Mouse (Mus musculus): ENCODE data around the gene Cyb5d2. TPM values are rescaled to one million over a fixed set of nuclear protein-coding genes. Genes with fewer than 3 reads are reported as not detected.
"Not testable (repeated sequence)": the region's sequence is repeated elsewhere in the genome, so short reads cannot be mapped to it uniquely, and the experiment has no call there.

The Cyb5d2 gene
- polyA plus RNA-seq, 1 experiment: 5.6 TPM

DNA sequence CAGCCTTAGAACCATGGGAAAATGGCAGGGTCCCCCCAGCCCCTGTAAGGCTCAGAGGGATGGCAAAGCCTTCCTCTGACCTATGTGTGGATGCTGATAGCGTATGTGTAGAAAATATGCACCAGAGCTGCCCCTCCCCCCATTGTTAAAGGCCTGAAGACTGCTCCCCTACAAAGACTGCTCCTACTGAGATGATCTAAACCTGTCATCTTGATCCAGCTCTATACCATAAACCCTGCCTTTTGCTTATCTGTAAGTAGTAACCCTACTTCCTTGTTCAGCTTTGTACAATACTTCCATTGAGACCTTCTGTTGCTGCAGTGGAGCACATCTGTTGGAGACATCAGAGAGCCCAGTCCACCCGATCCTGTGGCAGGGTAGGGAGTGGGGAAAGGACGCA lies 9.3 kb upstream of the Cyb5d2 start:
- DNase-seq (ENCODE audit: low read depth): no peak
- no peak for TF ChIP-seq CTCF (IDR thresholded peaks at IDR 0.05; ENCODE audit: borderline replicate concordance, extremely low read depth, insufficient read depth, insufficient read length)
- TF ChIP-seq POLR2A (IDR thresholded peaks at IDR 0.05; ENCODE audit: borderline replicate concordance, extremely low read depth, insufficient read depth, insufficient read length, poor library complexity, severe bottlenecking): no peak

DNA sequence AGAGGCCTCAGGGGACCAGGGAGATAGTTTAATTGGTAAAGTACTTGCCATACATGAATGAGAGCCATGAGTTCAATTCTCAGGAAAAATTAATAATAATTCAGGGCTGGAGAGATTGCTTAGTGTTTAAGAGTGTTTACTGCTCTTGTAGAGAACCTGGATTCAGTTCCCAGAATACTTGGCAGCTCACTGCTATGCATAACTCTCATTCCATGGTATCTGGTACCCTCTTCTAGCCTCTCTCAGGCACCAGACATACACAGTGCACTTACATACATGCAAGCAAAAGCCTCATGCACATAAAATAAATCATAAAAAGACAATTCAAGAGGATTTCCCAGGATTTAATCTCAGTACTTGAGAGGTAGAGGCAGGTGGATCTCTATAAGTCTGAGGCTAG lies 8.6 kb upstream of the Cyb5d2 start:
- TF ChIP-seq CTCF (IDR thresholded peaks at IDR 0.05; ENCODE audit: borderline replicate concordance, extremely low read depth, insufficient read depth, insufficient read length) (no peak), POLR2A (IDR thresholded peaks at IDR 0.05; ENCODE audit: borderline replicate concordance, extremely low read depth, insufficient read depth, insufficient read length, poor library complexity, severe bottlenecking) (no peak)
- DNase-seq (ENCODE audit: low read depth): no peak

DNA sequence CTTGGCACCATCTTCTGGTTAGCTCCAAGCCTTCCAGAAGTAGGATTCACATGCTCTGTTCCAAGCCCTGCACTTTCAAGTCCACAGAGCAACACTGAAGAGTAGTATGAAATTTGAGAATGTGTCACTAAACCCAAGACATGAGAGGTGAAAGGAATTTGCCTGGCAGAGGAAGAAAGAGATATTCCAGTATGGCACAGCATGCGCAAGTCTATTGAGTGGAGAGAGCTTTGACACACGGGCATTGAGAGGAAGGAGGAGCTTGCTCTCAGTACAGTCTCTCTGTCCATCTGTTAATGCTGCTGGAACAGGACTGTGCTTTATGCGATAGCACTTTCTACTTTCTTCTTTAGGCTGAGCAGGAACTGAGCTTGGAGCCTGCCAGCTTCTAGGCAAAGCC lies 7.1 kb upstream of the Cyb5d2 start:
- peak; percentile 9 for DNase-seq (ENCODE audit: low read depth)

DNA sequence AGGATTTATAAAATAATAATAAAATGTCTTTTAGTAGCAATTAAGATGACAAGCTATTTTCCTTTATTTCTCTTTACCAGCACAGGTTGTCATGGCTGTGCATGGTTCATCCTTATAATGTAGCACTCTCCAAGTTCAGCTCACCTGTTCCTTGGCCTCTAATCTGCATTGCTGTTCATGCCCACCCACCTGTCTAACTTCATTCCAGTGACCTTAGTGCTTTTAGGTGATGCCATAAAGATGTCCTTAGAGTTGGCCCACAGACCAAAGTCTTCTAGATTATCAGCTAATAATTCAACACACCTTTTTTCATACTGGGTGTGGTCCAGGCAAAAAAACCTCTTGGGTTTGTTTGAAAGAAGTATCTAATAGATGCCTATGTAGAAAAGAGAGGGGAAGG lies 5.2 kb upstream of the Cyb5d2 start:
- no peak for DNase-seq (ENCODE audit: low read depth)

More for the DNA sequence above, 7.1 kb upstream of the Cyb5d2 start:
- TF ChIP-seq POLR2A (IDR thresholded peaks at IDR 0.05; ENCODE audit: borderline replicate concordance, extremely low read depth, insufficient read depth, insufficient read length, poor library complexity, severe bottlenecking): no peak
- no peak for TF ChIP-seq CTCF (IDR thresholded peaks at IDR 0.05; ENCODE audit: borderline replicate concordance, extremely low read depth, insufficient read depth, insufficient read length)

DNA sequence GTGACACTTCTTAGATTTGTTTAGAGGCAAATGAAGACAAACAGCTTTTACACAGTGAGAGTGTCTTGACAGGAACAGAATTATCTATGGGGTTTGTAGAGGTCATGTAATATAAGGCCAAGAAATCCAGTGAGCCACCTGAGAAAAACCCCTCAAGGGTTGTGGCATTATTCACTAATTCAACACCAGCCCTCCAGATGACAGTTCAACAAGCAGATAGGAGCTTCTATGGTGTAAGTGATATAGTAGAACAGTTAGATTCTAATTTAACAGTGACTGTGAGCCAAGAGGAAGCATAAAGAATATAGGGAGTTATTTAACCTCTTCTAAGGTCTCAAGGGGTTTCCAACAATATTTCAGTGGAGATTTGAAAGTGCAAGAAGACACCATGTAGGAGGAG lies 2.2 kb upstream of the Cyb5d2 start:
- no peak for DNase-seq (ENCODE audit: low read depth)
- TF ChIP-seq POLR2A (IDR thresholded peaks at IDR 0.05; ENCODE audit: borderline replicate concordance, extremely low read depth, insufficient read depth, insufficient read length, poor library complexity, severe bottlenecking) (no peak), CTCF (IDR thresholded peaks at IDR 0.05; ENCODE audit: borderline replicate concordance, extremely low read depth, insufficient read depth, insufficient read length) (no peak)

More for the DNA sequence above, 5.2 kb upstream of the Cyb5d2 start:
- TF ChIP-seq POLR2A (IDR thresholded peaks at IDR 0.05; ENCODE audit: borderline replicate concordance, extremely low read depth, insufficient read depth, insufficient read length, poor library complexity, severe bottlenecking) (no peak), CTCF (IDR thresholded peaks at IDR 0.05; ENCODE audit: borderline replicate concordance, extremely low read depth, insufficient read depth, insufficient read length) (no peak)

DNA sequence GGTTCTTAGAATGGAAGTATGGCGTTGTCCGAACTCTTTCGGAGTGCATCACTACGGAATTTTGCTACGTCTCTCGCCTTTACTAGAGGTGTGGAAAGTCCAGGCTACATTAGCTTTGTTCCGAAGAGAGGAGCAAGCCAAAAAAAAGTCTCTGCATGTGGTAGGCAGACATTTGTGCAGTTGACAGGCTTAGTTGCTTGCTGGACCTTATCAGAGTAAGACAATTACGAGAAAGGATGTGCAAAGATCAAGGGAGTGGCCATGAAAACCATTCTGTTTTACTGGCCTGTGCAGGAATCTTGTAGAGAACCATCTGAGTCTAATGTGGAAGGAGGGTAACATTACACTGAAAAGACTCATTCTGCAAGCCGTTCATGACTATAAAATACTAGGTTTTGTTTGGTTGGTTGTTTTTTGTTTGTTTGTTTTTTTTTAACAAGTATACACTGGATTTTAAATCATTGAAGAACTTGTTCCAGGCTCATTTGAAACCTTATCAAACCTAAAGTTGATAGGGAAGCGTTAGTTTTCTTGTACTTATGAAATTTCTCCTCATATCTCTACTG lies 914 bp upstream of the Cyb5d2 start:
- DNase-seq (ENCODE audit: low read depth): no peak
- no peak for TF ChIP-seq POLR2A (IDR thresholded peaks at IDR 0.05; ENCODE audit: borderline replicate concordance, extremely low read depth, insufficient read depth, insufficient read length, poor library complexity, severe bottlenecking)
- TF ChIP-seq CTCF (IDR thresholded peaks at IDR 0.05; ENCODE audit: borderline replicate concordance, extremely low read depth, insufficient read depth, insufficient read length): no peak

DNA sequence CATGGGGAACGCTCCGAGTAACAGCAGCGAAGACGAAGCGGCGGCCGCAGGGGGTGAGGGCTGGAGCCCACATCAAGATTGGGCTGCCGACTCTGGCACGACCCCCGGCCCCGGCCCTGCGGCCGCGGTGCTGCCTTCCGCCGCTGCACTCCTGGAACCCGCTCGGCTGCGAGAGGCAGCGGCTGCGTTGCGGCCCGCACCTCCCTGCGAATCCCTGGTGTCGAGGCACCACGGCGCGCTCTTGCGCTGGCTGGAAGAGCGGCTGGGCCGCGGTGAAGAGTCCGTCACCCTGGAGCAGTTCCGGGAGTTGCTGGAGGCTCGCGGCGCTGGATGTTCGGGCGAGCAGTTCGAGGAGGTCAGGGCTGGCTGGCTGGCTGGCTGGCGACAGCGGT lies 350 bp upstream of the Cyb5d2 start:
- no peak for DNase-seq (ENCODE audit: low read depth)
- no peak for TF ChIP-seq CTCF (IDR thresholded peaks at IDR 0.05; ENCODE audit: borderline replicate concordance, extremely low read depth, insufficient read depth, insufficient read length)
- no peak for TF ChIP-seq POLR2A (IDR thresholded peaks at IDR 0.05; ENCODE audit: borderline replicate concordance, extremely low read depth, insufficient read depth, insufficient read length, poor library complexity, severe bottlenecking)

DNA sequence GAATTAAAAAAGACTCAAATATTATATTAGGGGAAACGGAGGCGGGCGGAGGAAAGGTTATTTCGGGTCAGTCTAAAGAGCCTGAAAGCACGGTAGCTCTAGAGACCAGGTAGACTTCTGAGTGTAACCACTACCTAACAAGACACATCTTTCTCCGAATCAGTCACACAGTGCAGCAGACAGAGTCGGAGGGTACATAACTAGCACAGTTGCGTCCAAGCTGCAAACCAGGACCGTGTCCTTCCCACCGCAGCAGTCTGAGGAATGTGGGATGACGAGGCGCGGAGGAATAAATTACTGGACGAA lies 840 bp downstream of the Cyb5d2 start:
- no peak for DNase-seq (ENCODE audit: low read depth)
- TF ChIP-seq POLR2A (IDR thresholded peaks at IDR 0.05; ENCODE audit: borderline replicate concordance, extremely low read depth, insufficient read depth, insufficient read length, poor library complexity, severe bottlenecking): no peak
- no peak for TF ChIP-seq CTCF (IDR thresholded peaks at IDR 0.05; ENCODE audit: borderline replicate concordance, extremely low read depth, insufficient read depth, insufficient read length)

DNA sequence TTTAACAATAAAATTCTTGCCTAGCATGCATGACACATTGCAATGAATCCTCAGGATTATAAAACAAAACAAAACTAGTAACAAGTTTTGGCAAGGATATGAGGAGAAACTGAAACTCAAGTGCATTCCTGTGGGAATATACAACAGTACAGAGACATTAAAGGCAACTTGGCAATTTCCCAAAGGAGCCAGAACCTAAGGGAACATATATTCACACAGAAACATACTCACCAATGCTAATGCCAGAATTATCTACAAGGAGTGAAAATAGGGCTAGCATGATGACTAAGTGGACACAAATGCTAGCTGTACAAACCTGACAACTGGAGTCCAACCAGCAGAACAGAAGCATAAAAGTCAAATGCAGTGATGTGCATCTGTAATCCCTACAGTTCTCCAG lies 3.9 kb downstream of the Cyb5d2 start:
- TF ChIP-seq CTCF (IDR thresholded peaks at IDR 0.05; ENCODE audit: borderline replicate concordance, extremely low read depth, insufficient read depth, insufficient read length) (no peak), POLR2A (IDR thresholded peaks at IDR 0.05; ENCODE audit: borderline replicate concordance, extremely low read depth, insufficient read depth, insufficient read length, poor library complexity, severe bottlenecking) (no peak)
- no peak for DNase-seq (ENCODE audit: low read depth)

DNA sequence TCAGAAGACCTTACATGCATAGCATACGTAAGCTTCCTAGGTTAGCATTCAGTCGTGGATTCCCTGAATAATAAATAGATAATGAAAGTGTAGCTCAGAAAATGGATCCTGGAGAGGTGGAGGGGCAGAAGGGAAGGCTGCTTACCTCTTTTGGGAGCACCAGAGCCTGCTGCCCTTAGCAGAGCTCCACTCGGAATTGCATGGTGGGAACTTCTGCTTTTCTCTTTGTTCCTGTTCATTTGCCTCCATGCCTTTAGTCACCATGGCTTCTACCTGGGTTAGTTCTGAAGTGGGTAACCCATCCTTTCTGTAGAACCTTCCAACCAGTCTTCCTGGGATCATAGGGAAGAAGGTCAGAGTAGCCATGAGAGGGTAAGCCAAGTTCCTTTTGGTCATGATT lies 13.4 kb downstream of the Cyb5d2 start:
- no peak for TF ChIP-seq CTCF (IDR thresholded peaks at IDR 0.05; ENCODE audit: borderline replicate concordance, extremely low read depth, insufficient read depth, insufficient read length)
- TF ChIP-seq POLR2A (IDR thresholded peaks at IDR 0.05; ENCODE audit: borderline replicate concordance, extremely low read depth, insufficient read depth, insufficient read length, poor library complexity, severe bottlenecking): no peak
- DNase-seq (ENCODE audit: low read depth): no peak

DNA sequence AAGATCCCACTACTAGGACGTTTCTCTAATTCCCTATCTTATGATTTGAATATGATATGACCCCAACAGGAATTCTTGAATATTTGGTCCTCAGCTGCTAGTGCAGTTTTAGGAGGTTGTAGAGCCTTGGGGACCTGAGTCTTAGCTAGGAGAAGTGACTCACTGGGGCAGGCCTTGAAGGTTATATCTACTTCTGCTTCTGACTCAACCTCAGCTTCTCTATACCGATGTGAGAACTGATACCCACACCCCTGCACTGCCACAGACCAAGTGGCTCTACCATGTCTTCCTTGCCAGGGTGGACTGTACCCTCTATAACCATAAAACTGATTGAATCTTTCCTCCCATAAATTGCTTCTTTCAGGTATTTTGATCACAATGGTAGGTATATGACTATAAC lies 13.8 kb downstream of the Cyb5d2 start:
- DNase-seq (ENCODE audit: low read depth): no peak
- TF ChIP-seq CTCF (IDR thresholded peaks at IDR 0.05; ENCODE audit: borderline replicate concordance, extremely low read depth, insufficient read depth, insufficient read length) (no peak), POLR2A (IDR thresholded peaks at IDR 0.05; ENCODE audit: borderline replicate concordance, extremely low read depth, insufficient read depth, insufficient read length, poor library complexity, severe bottlenecking) (no peak)

DNA sequence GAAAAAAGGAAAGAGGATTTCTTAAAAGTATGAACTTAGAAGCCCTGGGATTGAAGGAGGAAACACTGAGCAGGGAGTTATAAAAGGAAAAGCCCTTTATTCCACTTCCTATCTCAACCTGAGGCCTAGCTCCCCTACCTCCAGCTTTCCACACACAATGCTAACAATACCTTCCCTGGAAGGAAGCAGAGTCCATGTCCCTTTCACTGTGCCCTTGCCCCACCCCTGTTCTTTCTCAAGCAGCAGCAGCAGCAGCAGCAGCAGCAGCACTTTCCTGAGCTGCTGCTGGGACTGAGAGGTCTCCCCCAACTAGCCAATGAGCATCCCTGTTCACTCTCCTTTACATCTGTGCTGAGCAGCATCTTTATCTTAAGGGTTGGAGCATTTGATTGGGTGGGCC lies 17.0 kb downstream of the Cyb5d2 start:
- TF ChIP-seq POLR2A (IDR thresholded peaks at IDR 0.05; ENCODE audit: borderline replicate concordance, extremely low read depth, insufficient read depth, insufficient read length, poor library complexity, severe bottlenecking) (no peak), CTCF (IDR thresholded peaks at IDR 0.05; ENCODE audit: borderline replicate concordance, extremely low read depth, insufficient read depth, insufficient read length) (no peak)

DNA sequence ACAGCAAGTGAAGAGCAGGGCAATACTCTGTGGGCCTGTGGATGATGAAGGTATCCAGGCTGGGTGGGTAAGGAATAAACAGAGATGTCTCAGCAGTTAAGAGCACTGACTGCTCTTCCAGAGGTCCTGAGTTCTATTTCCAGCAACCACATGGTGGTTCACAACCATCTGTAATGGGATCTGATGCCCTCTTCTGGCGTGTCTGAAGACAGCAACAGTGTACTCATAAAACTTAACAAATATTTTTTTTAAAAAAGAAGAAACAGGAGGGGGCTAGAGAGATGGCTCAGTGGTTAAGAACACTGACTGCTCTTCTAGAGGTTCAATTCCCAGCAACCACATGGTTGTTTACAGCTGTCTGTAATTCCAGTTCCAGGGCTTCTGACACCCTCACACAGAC lies 23.3 kb downstream of the Cyb5d2 start:
- DNase-seq (ENCODE audit: low read depth): not testable (repeated sequence)

More for the DNA sequence above, 17.0 kb downstream of the Cyb5d2 start:
- DNase-seq (ENCODE audit: low read depth): no peak

All from brain, embryonic 14.5 days (tissue).